Mouse (Mus musculus) hematopoietic multipotent progenitor cell, adult 10-12 weeks (in vitro differentiated cells): ENCODE measurements around the gene Zswim7. TPM values are rescaled to one million over a fixed set of nuclear protein-coding genes. Genes with fewer than 3 reads are reported as not detected.

Source experiments
- polyA plus RNA-seq: library from polyadenylated mRNA; stranded (reverse); fragments of >175 nt; gene quantifications from 2 replicates; pipeline ENCODE4 v1.2.3, GENCODE M21; 2012; ENCODE audit warnings: low replicate concordance

The Zswim7 gene
- 0.81 and 2.6 TPM in 2 replicates for polyA plus RNA-seq

GRCm38 (mm10) chr11:62280675-62281600 is at the start of gene Zswim7, which contains the start of gene Ttc19:
Zswim7 (minus strand) TSS chr11:62281375.
Ttc19 (plus strand) TSS chr11:62281473.

GRCm38 (mm10) chr11:62248401-62249244 is 32.6 kb downstream of the Zswim7 start, which contains the start of gene Adora2b:
Adora2b (plus strand) TSS chr11:62248984.

Other genes starting within 250 kb of the Zswim7 start
- gene Adora2b, start 32.4 kb downstream of the Zswim7 start, polyA plus RNA-seq = 1.2 and 3.6 TPM in 2 replicates
- 3.2 and 6.2 TPM in 2 replicates for gene Ttc19, start 98 bp upstream of the Zswim7 start, polyA plus RNA-seq
- 4.3 and 5.9 TPM in 2 replicates for gene Pigl, start 177.1 kb upstream of the Zswim7 start, polyA plus RNA-seq
- gene Ncor1, start 177.2 kb upstream of the Zswim7 start, polyA plus RNA-seq = 94.5 and 186 TPM in 2 replicates